Mouse (Mus musculus): ENCODE measurements around the gene Gpatch11.

Gene Gpatch11

DNA sequence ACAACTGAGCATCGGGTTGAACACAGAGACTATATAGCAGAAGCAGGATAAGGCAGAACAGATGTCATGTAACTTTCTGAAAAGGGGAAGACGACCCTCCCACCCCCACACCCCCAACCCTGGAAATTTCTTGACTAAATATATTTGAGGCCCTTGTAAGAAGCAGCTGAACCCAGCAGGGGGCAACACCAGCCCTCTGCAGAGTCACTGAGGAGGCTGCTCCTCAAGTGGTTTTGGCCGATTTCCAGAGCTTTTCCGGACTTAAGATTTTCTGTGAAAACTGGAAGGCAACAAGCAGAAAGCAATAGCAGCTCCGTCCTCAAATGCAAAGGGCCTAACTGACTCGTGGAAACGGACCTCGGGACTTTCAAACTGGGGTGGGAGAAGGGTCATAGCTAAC is 60.0 kb downstream of the Gpatch11 start:
- DNase-seq: peak; percentile 36

Data from layer of hippocampus, adult 9-11 months (tissue).